Mouse (Mus musculus): Measurements from ENCODE around the gene Rps16. TPM values are rescaled to one million over a fixed set of nuclear protein-coding genes. Genes with fewer than 3 reads are reported as not detected.
A peak's percentile ranks its signal among the peaks of the same experiment; 100 is the strongest.

Rps16 gene
- polyA plus RNA-seq, 1 experiment from 2014 or later, result 979 TPM

DNA sequence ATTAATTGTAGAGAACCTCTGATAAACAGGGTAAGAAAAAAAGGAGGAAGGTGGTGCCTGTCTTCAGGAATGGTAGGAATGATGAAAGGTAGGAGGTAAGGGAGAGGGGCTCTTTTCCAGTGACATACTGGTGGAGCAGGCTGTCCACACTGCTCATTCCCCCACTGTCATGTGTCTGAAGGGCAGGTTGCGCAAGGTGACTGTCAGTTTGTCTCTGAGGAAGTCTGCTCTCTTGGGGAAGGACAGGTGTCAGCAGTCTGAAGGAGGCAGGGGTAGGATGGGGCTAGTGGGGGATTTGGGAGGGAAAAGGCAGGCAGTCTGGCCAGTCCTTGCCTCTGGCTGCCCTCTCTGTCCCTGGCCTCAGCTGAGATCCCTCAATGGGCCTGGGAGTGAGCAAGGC, 50.6 kb downstream of the Rps16 start:
- 0 out of 2 replicates have a peak, but pooled peaks have one; percentile 20 for ATAC-seq (ENCODE audit: borderline replicate concordance, extremely low read depth, low FRiP score, low TSS enrichment)

GRCm38 (mm10) chr7:28401942-28402341, 51.5 kb downstream of the Rps16 start:
- Histone ChIP-seq H3K4me2 (no peak overlapping the region), H3K27ac (no peak overlapping the region), H3K4me1 (no peaks in the 10 kb centered on the region), H3K9me3 (no peaks in the 10 kb centered on the region), H3K36me3 (peaks cover 91% of the 10 kb centered on the region), H3K27me3 (no peaks in the 10 kb centered on the region), H3K4me3 (no peak overlapping the region), H3K9ac (no peak overlapping the region)
- ATAC-seq (ENCODE audit: borderline replicate concordance, extremely low read depth, low FRiP score, low TSS enrichment), result no peak
- 80% methylated on average over 3 of the region's 3 CpGs for WGBS

More for the DNA sequence above, 50.6 kb downstream of the Rps16 start:
- H3K27ac ChIP-seq, result no peak overlapping the region
- H3K4me1 ChIP-seq, result no peaks in the 10 kb centered on the region
- peaks cover 91% of the 10 kb centered on the region for H3K36me3 ChIP-seq
- H3K9ac ChIP-seq, result no peak overlapping the region
- whole genome bisulfite sequencing, result 95% methylated on average over 1 of the region's 1 CpGs
- no peak overlapping the region for H3K4me3 ChIP-seq
- no peak overlapping the region for H3K4me2 ChIP-seq
- no peaks in the 10 kb centered on the region for H3K9me3 ChIP-seq
- H3K27me3 ChIP-seq, result no peaks in the 10 kb centered on the region

Other genes starting within 250 kb of the Rps16 start
- 0.03 and 0.04 TPM in 2 replicates for gene 9530053A07Rik, start 221.2 kb upstream of the Rps16 start, polyA plus RNA-seq (2015; fragmentation: Nextera tagmentation; extraction: Ambion mirVana)
- 119 and 127 TPM in 2 replicates for gene Fbl, start 180.9 kb upstream of the Rps16 start, polyA plus RNA-seq (2015; fragmentation: Nextera tagmentation; extraction: Ambion mirVana)
- gene Dyrk1b, start 171.2 kb upstream of the Rps16 start, polyA plus RNA-seq (2015; fragmentation: Nextera tagmentation; extraction: Ambion mirVana), result 12.7 and 13.9 TPM in 2 replicates
- gene Eid2, start 82.8 kb upstream of the Rps16 start, polyA plus RNA-seq (2015; fragmentation: Nextera tagmentation; extraction: Ambion mirVana), result 6.6 and 9.0 TPM in 2 replicates
- gene Eid2b, start 72.9 kb upstream of the Rps16 start, polyA plus RNA-seq (2015; fragmentation: Nextera tagmentation; extraction: Ambion mirVana), result 11.4 and 11.8 TPM in 2 replicates
- not detected in 2 replicates for gene Selenov, start 59.5 kb upstream of the Rps16 start, polyA plus RNA-seq (2015; fragmentation: Nextera tagmentation; extraction: Ambion mirVana)
- 0.75 and 0.94 TPM in 2 replicates for gene Dll3, start 48.4 kb upstream of the Rps16 start, polyA plus RNA-seq (2015; fragmentation: Nextera tagmentation; extraction: Ambion mirVana)
- 146 and 147 TPM in 2 replicates for gene Timm50, start 38.6 kb upstream of the Rps16 start, polyA plus RNA-seq (2015; fragmentation: Nextera tagmentation; extraction: Ambion mirVana)
- 83.2 and 88.4 TPM in 2 replicates for gene Supt5, start 11.9 kb upstream of the Rps16 start, polyA plus RNA-seq (2015; fragmentation: Nextera tagmentation; extraction: Ambion mirVana)
- 59.4 and 67.9 TPM in 2 replicates for gene Plekhg2, start 21.9 kb downstream of the Rps16 start, polyA plus RNA-seq (2015; fragmentation: Nextera tagmentation; extraction: Ambion mirVana)
- gene Zfp36, start 29.6 kb downstream of the Rps16 start, polyA plus RNA-seq (2015; fragmentation: Nextera tagmentation; extraction: Ambion mirVana), result 16.4 and 17.9 TPM in 2 replicates
- gene Med29, start 42.1 kb downstream of the Rps16 start, polyA plus RNA-seq (2015; fragmentation: Nextera tagmentation; extraction: Ambion mirVana), result 51.2 and 53.8 TPM in 2 replicates
- gene Paf1, start 42.3 kb downstream of the Rps16 start, polyA plus RNA-seq (2015; fragmentation: Nextera tagmentation; extraction: Ambion mirVana), result 80.7 and 88.2 TPM in 2 replicates
- gene Gmfg, start 86.8 kb downstream of the Rps16 start, polyA plus RNA-seq (2015; fragmentation: Nextera tagmentation; extraction: Ambion mirVana), result 36.5 and 38.9 TPM in 2 replicates
- 3.1 and 3.8 TPM in 2 replicates for gene Lrfn1, start 101.3 kb downstream of the Rps16 start, polyA plus RNA-seq (2015; fragmentation: Nextera tagmentation; extraction: Ambion mirVana)
- not detected in 2 replicates for gene Ifnl2, start 159.8 kb downstream of the Rps16 start, polyA plus RNA-seq (2015; fragmentation: Nextera tagmentation; extraction: Ambion mirVana)
- gene Ifnl3, start 172.2 kb downstream of the Rps16 start, polyA plus RNA-seq (2015; fragmentation: Nextera tagmentation; extraction: Ambion mirVana), result not detected in 2 replicates
- 0.53 TPM in 1 of 2 replicates, not detected in the other for gene Sycn, start 190.2 kb downstream of the Rps16 start, polyA plus RNA-seq (2015; fragmentation: Nextera tagmentation; extraction: Ambion mirVana)
- gene Nccrp1, start 196.6 kb downstream of the Rps16 start, polyA plus RNA-seq (2015; fragmentation: Nextera tagmentation; extraction: Ambion mirVana), result not detected in 2 replicates
- 21.3 and 21.6 TPM in 2 replicates for gene Samd4b, start 247.5 kb downstream of the Rps16 start, polyA plus RNA-seq (2015; fragmentation: Nextera tagmentation; extraction: Ambion mirVana)
- gene Pak4, start 247.5 kb downstream of the Rps16 start, polyA plus RNA-seq (2015; fragmentation: Nextera tagmentation; extraction: Ambion mirVana), result 55.4 and 60.8 TPM in 2 replicates

All from lung, embryonic 15.5 days (tissue).